Mouse (Mus musculus) liver, embryonic 12.5 days (tissue): ENCODE measurements around the gene Gm11214. TPM values are rescaled to one million over a fixed set of nuclear protein-coding genes. Genes with fewer than 3 reads are reported as not detected.

Experiments
- ATAC-seq: fragments of 200-750 bp; cut with Nextera tagmentation; 2 replicates; pipeline ENCODE4 v1.8.0; 2017; ENCODE audit warnings: moderate number of reproducible peaks, mild to moderate bottlenecking, moderate library complexity
- H3K27ac ChIP-seq: fragments of 300-500 bp; sonication (generic); 2 replicates; pipeline ENCODE4 v1.5.1; 2016; ENCODE audit warnings: mild to moderate bottlenecking
- H3K27me3 ChIP-seq: fragments of 300-500 bp; sonication (generic); replicated peaks from 2 replicates; pipeline ENCODE4 v1.6.1; 2016; ENCODE audit warnings: mild to moderate bottlenecking, moderate library complexity
- H3K36me3 ChIP-seq: fragments of 300-500 bp; sonication (generic); 2 replicates; pipeline ENCODE4 v1.6.1; 2016; ENCODE audit warnings: mild to moderate bottlenecking, moderate library complexity
- H3K4me1 ChIP-seq: fragments of 300-500 bp; sonication (generic); 2 replicates; pipeline ENCODE4 v1.6.1; 2016
- H3K4me2 ChIP-seq: fragments of 300-500 bp; sonication (generic); 2 replicates; pipeline ENCODE4 v1.6.1; 2016; ENCODE audit warnings: mild to moderate bottlenecking, moderate library complexity
- H3K4me3 ChIP-seq: fragments of 300-500 bp; sonication (generic); 2 replicates; pipeline ENCODE4 v1.5.1; 2016; ENCODE audit warnings: mild to moderate bottlenecking, moderate library complexity
- H3K9ac ChIP-seq: fragments of 300-500 bp; sonication (generic); 2 replicates; pipeline ENCODE4 v1.6.1; 2016; ENCODE audit warnings: mild to moderate bottlenecking, moderate library complexity
- H3K9me3 ChIP-seq: fragments of 300-500 bp; sonication (generic); replicated peaks from 2 replicates; pipeline ENCODE4 v1.6.1; 2016; ENCODE audit warnings: mild to moderate bottlenecking, moderate library complexity
- WGBS: fragments of 180-500 bp; shearing (Covaris S2); methylation state at CpG from one replicate; pipeline ENCODE4 v1.1.7; 2016; ENCODE audit not compliant: insufficient replicate concordance; 5-methylcytosine and 5-hydroxymethylcytosine counted together
- polyA plus RNA-seq: library from polyadenylated mRNA; unstranded; fragments of >200 nt; fragmentation: Nextera tagmentation; extraction: Ambion mirVana; gene quantifications from 2 replicates; pipeline ENCODE4 v1.2.1, GENCODE M21; 2016

Gm11214 gene
- polyA plus RNA-seq, 1 experiment from 2014 or later: not detected

DNA sequence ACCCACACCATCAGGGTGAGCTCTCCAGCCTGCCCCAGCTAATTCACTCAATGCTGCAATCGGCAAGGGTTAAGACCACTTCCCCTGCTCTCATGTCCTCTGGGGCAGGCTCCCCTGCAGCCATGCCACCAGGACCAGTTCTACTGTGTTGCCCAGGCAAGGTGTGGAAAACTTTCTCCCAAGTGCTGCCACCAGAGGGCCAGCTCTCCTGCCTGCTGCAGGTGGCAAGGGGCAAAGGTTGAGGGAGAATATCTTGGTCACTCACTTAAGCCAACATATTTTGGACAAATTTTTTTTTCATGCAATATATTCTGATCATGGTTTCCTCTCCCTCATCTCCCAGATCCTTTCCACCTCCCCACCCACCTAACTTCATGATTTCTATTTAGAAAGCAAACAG lies 8.8 kb downstream of the Gm11214 start:
- H3K27me3 ChIP-seq: no peaks in the 10 kb centered on the region
- H3K36me3 ChIP-seq: no peaks in the 10 kb centered on the region
- no peak overlapping the region for H3K4me2 ChIP-seq
- H3K27ac ChIP-seq: no peak overlapping the region
- H3K4me1 ChIP-seq: no peaks in the 10 kb centered on the region
- WGBS: 58% methylated on average over 1 of the region's 1 CpGs
- ATAC-seq: no peak
- H3K9ac ChIP-seq: no peak overlapping the region
- H3K9me3 ChIP-seq: no peaks in the 10 kb centered on the region
- no peak overlapping the region for H3K4me3 ChIP-seq

DNA sequence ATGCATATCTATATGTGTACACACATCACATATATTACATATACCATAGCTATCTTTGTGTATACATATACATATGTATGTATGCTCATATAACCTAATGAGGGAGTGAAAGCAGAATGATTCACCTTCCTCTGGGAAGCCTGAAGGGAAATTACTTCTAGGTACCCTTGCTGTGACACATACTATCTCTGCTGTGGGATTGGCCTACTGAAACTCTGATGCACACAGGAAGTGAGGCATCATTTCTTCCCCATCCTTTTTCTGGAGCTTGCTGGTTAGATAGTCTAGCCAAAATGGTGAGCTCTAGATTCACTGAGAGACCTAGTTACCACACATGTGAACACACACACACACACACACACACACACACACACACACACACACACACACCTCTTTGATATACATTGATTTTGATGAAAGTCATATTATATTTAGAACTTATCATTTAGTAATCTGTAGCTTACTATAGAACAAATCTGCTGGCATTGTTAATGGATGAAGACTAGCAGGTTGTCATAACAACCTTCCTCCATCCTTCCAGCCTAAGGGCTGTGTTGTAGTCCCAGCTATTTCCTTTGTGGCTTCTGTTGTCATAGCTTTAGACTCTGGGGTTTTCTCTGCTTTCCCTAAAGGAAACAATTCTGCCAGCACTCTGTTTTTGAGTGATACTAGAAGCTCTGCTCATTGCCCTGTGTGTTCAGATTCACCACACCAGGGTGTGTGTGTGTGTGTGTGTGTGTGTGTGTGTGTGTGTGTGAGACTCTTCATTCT lies 19.0 kb downstream of the Gm11214 start:
- no peak for ATAC-seq
- H3K27ac ChIP-seq: no peak overlapping the region
- H3K27me3 ChIP-seq: no peaks in the 10 kb centered on the region
- no peaks in the 10 kb centered on the region for H3K9me3 ChIP-seq
- no peaks in the 10 kb centered on the region for H3K4me1 ChIP-seq
- no peaks in the 10 kb centered on the region for H3K36me3 ChIP-seq
- no peak overlapping the region for H3K9ac ChIP-seq
- H3K4me2 ChIP-seq: no peak overlapping the region
- H3K4me3 ChIP-seq: no peak overlapping the region

DNA sequence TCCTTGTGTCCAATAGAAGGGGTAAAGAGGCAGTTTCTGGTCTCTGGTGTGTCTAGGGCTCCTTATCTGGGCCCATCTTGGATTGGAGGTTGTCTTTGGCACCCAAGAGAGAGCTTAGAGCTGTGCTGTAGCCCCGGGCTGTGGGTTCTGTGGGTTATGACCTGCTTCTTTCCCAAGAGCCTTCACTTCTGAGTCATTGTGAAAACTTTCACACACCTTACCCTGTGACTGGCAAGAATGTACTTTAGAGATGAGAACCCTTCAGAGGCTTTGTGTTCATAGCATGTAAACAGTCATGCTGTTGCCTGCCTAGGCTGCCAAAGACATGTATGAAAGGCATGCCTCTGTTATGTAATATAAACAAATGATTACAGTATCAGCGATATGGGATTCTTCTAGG lies 23.3 kb downstream of the Gm11214 start:
- no peaks in the 10 kb centered on the region for H3K4me1 ChIP-seq
- 57% methylated on average over 2 of the region's 2 CpGs for WGBS
- ATAC-seq: no peak
- no peak overlapping the region for H3K9ac ChIP-seq
- H3K9me3 ChIP-seq: no peaks in the 10 kb centered on the region
- H3K27me3 ChIP-seq: no peaks in the 10 kb centered on the region
- no peak overlapping the region for H3K27ac ChIP-seq
- no peak overlapping the region for H3K4me3 ChIP-seq
- H3K36me3 ChIP-seq: no peaks in the 10 kb centered on the region
- H3K4me2 ChIP-seq: no peak overlapping the region

DNA sequence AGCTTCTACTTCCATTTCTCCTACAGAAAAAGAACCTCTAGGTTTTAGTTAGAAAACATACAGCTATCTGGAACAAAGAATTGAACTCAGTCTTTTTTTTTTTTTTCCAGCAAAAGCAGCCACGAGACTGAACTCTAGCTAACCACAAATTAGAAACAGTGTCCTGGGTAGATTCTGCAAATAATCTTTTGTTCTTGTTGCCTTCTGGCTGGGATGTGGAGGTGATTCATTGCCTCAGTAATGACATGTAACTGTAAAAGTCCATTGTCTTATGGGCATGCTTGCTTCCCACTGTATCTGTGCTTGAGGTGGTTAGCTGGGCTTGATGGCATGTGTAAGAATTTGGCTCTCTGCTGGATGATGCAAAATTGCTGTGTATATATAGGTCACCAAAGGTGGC lies 24.6 kb downstream of the Gm11214 start:
- Histone ChIP-seq H3K9me3 (no peaks in the 10 kb centered on the region), H3K27me3 (no peaks in the 10 kb centered on the region), H3K4me3 (no peak overlapping the region), H3K4me1 (no peaks in the 10 kb centered on the region), H3K36me3 (no peaks in the 10 kb centered on the region), H3K9ac (no peak overlapping the region), H3K27ac (no peak overlapping the region), H3K4me2 (no peak overlapping the region)
- no peak for ATAC-seq
- 31% methylated on average over 1 of the region's 1 CpGs for WGBS

DNA sequence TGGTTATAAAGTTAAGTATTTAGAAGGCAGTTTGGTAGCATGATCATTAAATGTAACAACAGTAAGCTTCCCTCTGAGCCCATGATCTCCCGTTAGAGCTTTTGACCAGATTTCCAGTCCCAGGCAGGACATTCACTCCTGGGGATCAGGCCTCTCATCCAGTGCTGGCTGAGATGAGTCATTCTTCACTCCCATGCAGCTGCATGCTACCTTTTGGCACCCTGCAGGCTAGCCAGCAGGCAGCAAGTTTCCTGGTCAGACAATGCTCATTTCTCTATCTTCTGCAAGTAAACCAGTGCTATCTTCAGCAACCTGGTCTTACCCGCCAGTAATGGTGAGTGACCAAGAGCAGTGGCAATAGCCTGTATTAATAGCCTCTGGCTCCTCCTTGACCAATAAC lies 30.0 kb downstream of the Gm11214 start:
- ATAC-seq: no peak
- H3K4me1 ChIP-seq: no peaks in the 10 kb centered on the region
- H3K4me3 ChIP-seq: no peak overlapping the region
- no peaks in the 10 kb centered on the region for H3K27me3 ChIP-seq
- 59% methylated on average over 2 of the region's 2 CpGs for WGBS
- no peak overlapping the region for H3K4me2 ChIP-seq
- no peaks in the 10 kb centered on the region for H3K9me3 ChIP-seq
- H3K36me3 ChIP-seq: no peaks in the 10 kb centered on the region
- no peak overlapping the region for H3K27ac ChIP-seq
- no peak overlapping the region for H3K9ac ChIP-seq

DNA sequence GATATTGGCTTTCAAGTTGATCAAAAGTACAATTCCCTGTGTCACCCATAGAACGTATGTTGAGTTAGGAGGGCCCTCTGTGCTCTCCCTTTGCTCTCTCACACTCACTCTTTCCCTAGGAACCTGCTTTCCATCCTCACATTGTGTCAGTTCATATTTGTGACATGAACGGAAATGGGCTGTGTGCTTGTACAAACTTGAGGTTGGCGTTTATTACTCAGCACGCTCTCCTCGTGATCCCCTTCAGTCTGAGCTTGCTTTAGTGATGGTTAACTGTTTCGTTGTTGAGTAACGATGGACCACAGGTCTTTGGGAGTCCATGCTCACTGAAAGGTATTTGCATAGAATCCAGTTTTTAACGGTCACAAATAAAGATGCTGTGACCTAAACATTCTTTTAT lies 36.1 kb downstream of the Gm11214 start:
- Histone ChIP-seq H3K9ac (no peak overlapping the region), H3K9me3 (no peaks in the 10 kb centered on the region), H3K27me3 (no peaks in the 10 kb centered on the region), H3K36me3 (no peaks in the 10 kb centered on the region), H3K4me3 (no peak overlapping the region), H3K4me2 (no peak overlapping the region), H3K27ac (no peak overlapping the region), H3K4me1 (no peaks in the 10 kb centered on the region)
- ATAC-seq: no peak
- 75% methylated on average over 8 of the region's 8 CpGs for WGBS

DNA sequence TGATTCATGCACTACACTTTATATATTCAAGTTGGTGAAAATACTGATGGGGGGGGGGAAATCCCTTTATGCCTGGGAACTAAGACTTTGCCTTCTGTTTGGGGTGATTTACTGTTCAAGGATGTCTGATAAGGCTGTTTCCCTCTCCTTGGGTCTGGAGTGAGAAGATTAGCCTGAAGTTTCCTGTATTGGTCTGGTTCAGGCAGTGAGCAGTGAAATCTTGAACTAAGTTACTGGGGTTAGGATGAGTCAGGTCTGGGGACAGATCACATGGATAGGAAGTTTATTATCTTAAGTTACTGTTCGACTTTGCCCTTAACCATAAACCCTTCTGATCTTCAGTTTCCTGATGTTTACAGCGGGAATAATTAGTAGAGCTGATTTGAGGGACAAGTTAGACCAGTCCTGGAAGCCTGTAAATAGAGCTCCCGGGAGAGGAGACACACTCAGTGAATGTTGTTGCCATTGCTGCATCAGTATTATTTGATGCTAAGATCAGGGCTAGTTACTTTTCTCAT lies 37.6 kb downstream of the Gm11214 start:
- WGBS: 20% methylated on average over 3 of the region's 3 CpGs
- Histone ChIP-seq H3K4me3 (no peak overlapping the region), H3K27ac (no peak overlapping the region), H3K9me3 (no peaks in the 10 kb centered on the region), H3K27me3 (no peaks in the 10 kb centered on the region), H3K4me1 (no peaks in the 10 kb centered on the region), H3K36me3 (no peaks in the 10 kb centered on the region), H3K4me2 (no peak overlapping the region), H3K9ac (no peak overlapping the region)
- no peak for ATAC-seq

DNA sequence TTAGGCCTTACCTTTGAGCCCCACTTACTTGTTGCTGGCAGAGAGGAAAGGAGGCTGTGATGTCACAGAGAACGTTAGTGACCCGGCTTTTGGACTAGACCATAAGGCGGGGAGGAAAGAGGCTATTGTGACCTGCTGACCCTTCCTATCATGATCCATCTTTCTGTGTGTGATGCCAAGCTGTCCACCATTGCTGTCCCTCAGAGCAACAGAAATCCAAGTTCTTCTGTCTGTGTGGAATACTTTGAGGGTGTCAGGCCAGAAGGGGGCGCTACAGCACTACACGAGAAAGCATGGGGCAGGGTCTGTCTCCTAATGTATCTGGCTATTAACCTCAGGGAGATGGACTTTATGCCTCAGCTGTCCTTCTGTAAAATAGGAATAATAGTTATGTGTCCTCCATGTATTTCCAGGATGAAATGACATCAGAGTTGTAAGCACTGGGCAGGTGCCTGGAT lies 40.8 kb downstream of the Gm11214 start, which contains the start of gene Tex48:
TSS of gene Tex48 (minus strand) at position 51 of the 458 bp plus-strand sequence.
- no peak within 1 kb of the TSS for H3K9ac ChIP-seq
- H3K4me2 ChIP-seq: no peak within 1 kb of the TSS
- H3K4me1 ChIP-seq: no peaks in the 10 kb centered on the region
- no peaks in the 10 kb centered on the region for H3K9me3 ChIP-seq
- no peak for ATAC-seq
- no peak within 1 kb of the TSS for H3K27ac ChIP-seq
- H3K36me3 ChIP-seq: no peaks in the 10 kb centered on the region
- H3K4me3 ChIP-seq: no peak within 1 kb of the TSS
- no peaks in the 10 kb centered on the region for H3K27me3 ChIP-seq
- WGBS: 45% methylated on average over 5 of the region's 5 CpGs

DNA sequence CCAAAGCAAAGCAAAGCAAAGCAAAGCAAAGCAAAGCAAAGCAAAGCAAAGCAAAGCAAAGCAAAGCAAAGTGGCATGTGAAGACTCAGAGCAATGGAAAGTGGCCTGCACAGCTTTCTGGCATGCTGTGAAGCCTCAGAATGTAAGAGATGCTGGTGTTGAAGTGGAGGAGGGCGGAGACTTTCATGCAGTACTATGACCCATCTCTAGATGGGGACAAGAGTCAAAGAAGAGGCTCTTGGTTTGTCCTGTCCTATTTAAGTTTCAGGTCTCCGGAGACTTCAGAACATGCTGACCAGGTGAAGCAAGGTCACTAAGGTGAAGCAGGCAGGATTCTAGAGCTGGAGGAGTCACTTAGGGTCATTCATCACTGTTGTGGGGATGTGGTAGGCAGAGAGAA lies 41.3 kb downstream of the Gm11214 start:
- H3K27me3 ChIP-seq: no peaks in the 10 kb centered on the region
- H3K4me2 ChIP-seq: no peak overlapping the region
- H3K36me3 ChIP-seq: no peaks in the 10 kb centered on the region
- H3K9me3 ChIP-seq: no peaks in the 10 kb centered on the region
- WGBS: 55% methylated on average over 2 of the region's 2 CpGs
- no peak overlapping the region for H3K4me3 ChIP-seq
- H3K27ac ChIP-seq: no peak overlapping the region
- no peaks in the 10 kb centered on the region for H3K4me1 ChIP-seq
- H3K9ac ChIP-seq: no peak overlapping the region
- ATAC-seq: no peak

Other genes with a start within 250 kb of the Gm11214 start
- 1.1 and 1.4 TPM in 2 replicates for gene Whrn, start 167.4 kb downstream of the Gm11214 start, polyA plus RNA-seq
- gene Atp6v1g1, start 118.6 kb downstream of the Gm11214 start, polyA plus RNA-seq: 124 and 125 TPM in 2 replicates
- 7.5 and 7.8 TPM in 2 replicates for gene Tmem268, start 104.6 kb downstream of the Gm11214 start, polyA plus RNA-seq
- gene Gm11213, start 58.1 kb downstream of the Gm11214 start, polyA plus RNA-seq: not detected in 2 replicates
- not detected in 2 replicates for gene Tex48, start 41.0 kb downstream of the Gm11214 start, polyA plus RNA-seq
- not detected in 2 replicates for gene Tnfsf15, start 81.7 kb upstream of the Gm11214 start, polyA plus RNA-seq
- gene Tnfsf8, start 198.0 kb upstream of the Gm11214 start, polyA plus RNA-seq: 0.06 TPM in 1 of 2 replicates, not detected in the other